Mouse (Mus musculus): ENCODE data around the gene Apba1. TPM values are rescaled to one million over a fixed set of nuclear protein-coding genes. Genes with fewer than 3 reads are reported as not detected.

Gene Apba1
- polyA plus RNA-seq, 1 experiment from 2014 or later: 15.8 TPM

- Histone ChIP-seq H3K4me3 (no peak overlapping the region), H3K4me1 (replicated peaks) (no peaks in the 10 kb centered on the region), H3K27me3 (no peaks in the 10 kb centered on the region), H3K9ac (no peak overlapping the region), H3K4me2 (no peak overlapping the region), H3K36me3 (no peaks in the 10 kb centered on the region), H3K27ac (replicated peaks) (no peak overlapping the region), H3K9me3 (no peaks in the 10 kb centered on the region)
- WGBS: 89% methylated on average over 10 of the region's 10 CpGs
- ATAC-seq (ENCODE audit: low FRiP score, low read depth): peak; percentile 34; the same call in 1 of the 2 replicates
Observed at GRCm38 (mm10) chr19:23995766-23996399, 237.2 kb downstream of the Apba1 start.

Other genes with a start within 250 kb of the Apba1 start
- 2.5 and 3.1 TPM in 2 replicates for gene 1700028P14Rik, start 106.1 kb upstream of the Apba1 start, polyA plus RNA-seq (2015; fragmentation: Nextera tagmentation; extraction: Ambion mirVana)
- gene Ptar1, start 71.5 kb upstream of the Apba1 start, polyA plus RNA-seq (2015; fragmentation: Nextera tagmentation; extraction: Ambion mirVana): 4.2 and 4.3 TPM in 2 replicates

All from hindbrain, embryonic 15.5 days (tissue).